Mouse (Mus musculus): ENCODE data around the gene Kras.

Gene Kras

GRCm38 (mm10) chr6:145193038-145193437 lies 57.0 kb downstream of the Kras start:
- DNase-seq (ENCODE audit: low read depth, low spot score), result no peak

- peak; percentile 75 for DNase-seq (ENCODE audit: low read depth, low spot score)
Measured at GRCm38 (mm10) chr6:145187093-145188088, 62.6 kb downstream of the Kras start.

- no peak for DNase-seq (ENCODE audit: low read depth, low spot score)
Measured at GRCm38 (mm10) chr6:145186096-145186495, 63.9 kb downstream of the Kras start.

- no peak for DNase-seq (ENCODE audit: low read depth, low spot score)
Measured at GRCm38 (mm10) chr6:145182044-145182443, 68.0 kb downstream of the Kras start.

- DNase-seq (ENCODE audit: low read depth, low spot score), result peak; percentile 68
Measured at GRCm38 (mm10) chr6:145179665-145180064, 70.4 kb downstream of the Kras start.

GRCm38 (mm10) chr6:145176474-145176873 lies 73.6 kb downstream of the Kras start:
- DNase-seq (ENCODE audit: low read depth, low spot score), result no peak

GRCm38 (mm10) chr6:145175571-145175981 lies 74.5 kb downstream of the Kras start:
- DNase-seq (ENCODE audit: low read depth, low spot score), result no peak

- DNase-seq (ENCODE audit: low read depth, low spot score), result no peak
Measured at GRCm38 (mm10) chr6:145173781-145174191, 76.3 kb downstream of the Kras start.

- DNase-seq (ENCODE audit: low read depth, low spot score), result no peak
Measured at GRCm38 (mm10) chr6:145171892-145172606, 78.0 kb downstream of the Kras start.

Measured in A20 (cell line).